Mouse (Mus musculus): ENCODE measurements around the gene Prr15.

GRCm38 (mm10) chr6:54337321-54337720 is 11.7 kb downstream of the Prr15 start:
- no peak for TF ChIP-seq CTCF (IDR thresholded peaks at IDR 0.05; ENCODE audit: extremely low read depth, insufficient read length, insufficient replicate concordance, low read depth, low read length)
- no peak for TF ChIP-seq POLR2A (IDR thresholded peaks at IDR 0.05; ENCODE audit: low read depth, low read length)
